Mouse (Mus musculus): ENCODE measurements at regions not wholly inside any gene's neighbourhood (a gene's known extent, or its start where the extent isn't known, plus 50 kb on each side); places are given as distances from the start of the nearest gene placed in this dataset.

DNA sequence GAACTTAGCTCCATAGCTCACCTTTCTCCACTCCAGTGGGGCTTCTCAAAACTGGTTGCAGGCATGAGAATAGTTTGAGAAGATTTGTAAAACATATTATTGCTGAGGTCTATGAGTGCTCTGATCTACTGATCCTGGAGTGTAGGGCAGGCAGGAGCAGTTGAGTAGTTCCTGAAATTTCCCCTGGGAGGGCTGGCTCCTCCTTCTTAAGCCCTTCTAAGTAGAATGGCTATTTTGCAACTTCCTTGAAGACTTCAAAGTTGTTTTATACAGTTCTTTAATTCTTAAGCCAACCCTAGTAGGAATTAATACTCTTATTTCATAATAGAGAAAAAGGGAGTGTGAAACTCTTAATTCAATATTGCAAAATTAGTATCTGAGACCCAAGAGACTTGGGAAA is 133.3 kb downstream of the Ptger3 start:
- no peak for DNase-seq

DNA sequence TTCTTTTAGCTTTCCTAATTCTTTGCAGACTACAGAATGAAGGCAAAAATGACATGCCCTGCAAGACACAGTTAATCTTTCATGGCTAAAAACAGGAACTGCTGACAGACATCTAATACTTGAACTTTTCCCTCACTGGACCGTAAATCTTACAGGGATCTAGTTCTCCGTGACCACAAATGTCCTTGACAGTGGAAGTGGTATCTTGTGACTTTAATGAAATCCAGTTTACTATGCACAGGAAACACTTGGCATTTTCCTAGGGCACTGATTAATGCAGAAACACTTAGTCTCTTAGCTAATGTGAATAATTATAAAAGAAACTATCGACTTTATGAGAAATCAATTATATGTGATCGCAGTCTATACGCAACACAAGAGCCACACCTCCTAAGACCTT is 131.8 kb downstream of the Ptger3 start:
- no peak for DNase-seq

GRCm38 (mm10) chr3:157695128-157696075 is 128.7 kb downstream of the Ptger3 start:
- no peak for DNase-seq

Measured in liver (tissue).